Mouse (Mus musculus) spleen, embryonic (tissue): ENCODE measurements around the gene Tnfaip8l2.
"Not testable (repeated sequence)": the region's sequence is repeated elsewhere in the genome, so short reads cannot be mapped to it uniquely, and the experiment has no call there.

ENCODE experiments used
- CTCF ChIA-PET: fragments of 350-600 bp; sonication (Branson Sonifier 250); formaldehyde crosslinking; loops from one replicate; lab custom pipeline; 2022; lab: Charles Lee

Gene Tnfaip8l2

GRCm38 (mm10) chr3:95161041-95161551 is 18.9 kb upstream of the Tnfaip8l2 start:
- CTCF ChIA-PET, result no interaction called here

DNA sequence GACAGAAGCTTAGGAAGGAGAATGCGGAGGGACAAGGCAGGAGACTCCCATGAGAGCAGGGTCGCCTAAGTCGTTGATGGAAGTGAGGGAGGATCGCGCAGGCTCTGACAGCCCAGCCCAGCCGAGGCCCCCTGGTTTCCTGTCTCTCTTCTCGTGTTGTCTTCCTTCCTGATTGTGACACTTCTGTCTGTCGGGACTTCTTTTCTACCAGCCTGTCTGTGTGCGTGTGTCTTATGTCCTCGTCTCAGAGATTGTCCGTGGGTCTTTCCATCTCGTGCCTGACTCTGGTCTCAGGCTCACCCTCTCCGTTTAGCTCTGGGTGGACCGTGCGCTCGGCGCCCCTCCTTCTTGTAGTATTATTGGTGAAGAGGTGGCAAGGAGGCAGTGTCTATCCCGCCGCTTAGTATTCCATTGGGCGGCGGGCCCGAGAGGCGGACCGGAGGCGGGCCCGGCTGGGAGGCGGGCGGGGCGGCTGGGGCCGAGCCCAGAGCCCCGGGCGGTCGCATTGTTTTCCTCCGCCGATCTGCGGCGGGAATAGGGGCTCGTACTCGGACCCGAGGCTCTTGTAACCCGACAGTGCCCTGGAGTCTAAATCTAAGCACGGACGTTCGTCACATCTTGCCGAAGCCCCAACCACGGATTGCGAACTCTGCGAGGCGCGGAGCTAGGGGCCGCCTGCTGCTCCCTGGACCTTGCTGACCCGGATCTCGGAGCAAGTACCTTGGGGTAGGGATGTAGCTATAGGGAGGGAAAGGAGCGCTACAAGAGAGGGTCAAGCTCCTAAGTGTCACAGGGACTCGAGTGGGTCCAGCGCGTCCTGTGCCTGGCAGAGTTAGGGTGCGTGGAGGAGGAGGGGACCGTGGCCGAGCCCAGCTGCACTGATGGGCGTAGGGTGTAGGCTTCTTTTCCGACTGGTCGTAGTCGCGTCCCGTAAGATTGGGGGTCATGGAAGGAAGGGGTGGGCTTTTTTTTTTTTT is 18.1 kb upstream of the Tnfaip8l2 start, which contains the start of gene Sema6c:
Gene Sema6c (plus strand): TSS at position 471 of the 977 bp plus-strand sequence.
- CTCF ChIA-PET, result interaction anchor here (0.5 to 1.1 kb wide), 3 partner anchors 13 to 115 kb away, joined by 3 read pairs; no protein-coding TSS in a partner anchor

DNA sequence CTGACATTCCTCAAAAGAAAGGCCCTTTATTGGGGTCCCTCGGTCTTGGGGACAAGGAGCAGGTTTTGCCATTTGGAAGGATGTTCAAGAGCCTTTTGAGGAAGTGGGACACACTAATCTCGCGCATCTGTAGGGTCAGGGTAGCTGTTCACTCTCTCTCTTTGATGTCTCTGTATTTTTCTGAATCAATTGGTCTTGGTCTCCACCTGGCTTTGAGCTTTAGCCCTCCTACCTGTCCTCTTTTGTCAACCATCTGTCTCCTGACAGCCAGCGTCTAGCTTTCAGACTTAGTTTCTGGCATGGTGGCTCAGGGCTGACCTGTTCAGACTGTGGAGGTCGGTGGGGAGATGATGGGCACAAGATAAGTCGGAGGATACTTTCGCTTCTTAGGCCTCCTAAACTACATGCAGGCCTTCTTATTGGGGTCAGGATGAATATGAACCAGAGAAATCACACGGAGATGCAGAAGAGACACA is 17.4 kb upstream of the Tnfaip8l2 start:
- CTCF ChIA-PET, result interaction anchor here (0.5 to 1.1 kb wide), 2 partner anchors 48 to 116 kb away, joined by 3 read pairs; no protein-coding TSS in a partner anchor

GRCm38 (mm10) chr3:95153874-95154273 is 11.7 kb upstream of the Tnfaip8l2 start:
- CTCF ChIA-PET, result no interaction called here

DNA sequence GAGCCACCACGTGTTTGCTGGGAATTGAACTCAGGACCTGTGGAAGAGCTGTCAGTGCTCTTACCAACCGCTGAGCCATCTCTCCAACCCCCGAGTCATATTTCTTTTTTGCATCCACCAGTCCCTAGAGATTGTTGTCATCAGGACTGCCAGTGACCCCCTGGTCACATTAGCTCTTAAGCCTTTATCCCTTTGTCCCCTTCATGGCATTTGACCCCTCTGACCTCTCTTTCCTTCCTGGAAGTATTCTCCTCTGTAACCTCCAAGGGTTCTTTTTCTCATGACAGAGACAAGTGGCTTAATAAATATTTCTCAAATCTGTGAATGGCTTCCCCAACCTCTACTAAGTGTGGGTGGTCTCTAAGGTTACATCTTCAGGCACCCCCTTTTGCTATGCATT is 5.8 kb upstream of the Tnfaip8l2 start:
- CTCF ChIA-PET, result no interaction called here

DNA sequence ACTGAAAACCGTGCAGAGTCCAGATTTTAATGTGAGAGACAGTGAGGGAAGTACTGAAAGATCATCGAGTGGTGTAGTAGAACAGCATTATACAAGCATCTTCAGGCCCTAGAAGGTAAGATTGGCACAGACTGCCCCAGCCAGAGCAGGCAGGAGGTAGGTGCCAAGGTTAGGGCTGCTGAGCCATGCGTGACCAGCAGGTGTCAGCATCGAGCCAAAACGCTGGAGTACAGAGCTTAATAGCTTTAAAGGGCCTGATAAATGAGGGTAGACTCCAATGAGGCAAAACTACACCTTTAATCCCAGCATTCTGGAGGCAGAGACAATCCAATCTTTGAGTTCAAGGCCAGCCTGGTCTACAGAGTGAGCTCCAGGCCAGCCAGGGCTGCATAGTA is 454 bp upstream of the Tnfaip8l2 start:
- CTCF ChIA-PET, result no interaction called here

DNA sequence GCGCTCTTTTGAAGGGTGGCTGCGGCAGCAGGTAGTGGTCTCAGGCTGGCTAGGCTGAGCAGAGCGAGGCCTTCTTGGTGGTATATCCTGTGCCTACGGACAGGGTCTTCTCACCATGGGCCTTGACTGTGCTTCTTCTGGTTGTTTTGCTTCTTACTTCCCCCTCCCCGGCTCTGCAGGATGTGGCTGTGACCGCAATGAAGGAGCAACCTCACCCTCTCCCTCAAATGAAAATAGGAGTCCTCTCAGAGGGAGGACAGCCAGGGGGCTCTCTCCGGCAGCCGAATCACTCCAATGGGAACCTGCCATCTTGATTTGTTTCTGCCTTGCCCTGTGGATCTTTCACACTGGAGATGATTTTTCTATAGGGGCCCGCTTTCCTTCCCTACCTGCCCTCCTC is 686 bp downstream of the Tnfaip8l2 start:
- CTCF ChIA-PET, result interaction anchor here (0.6 to 0.8 kb wide), 2 partner anchors 32 to 484 kb away, joined by 3 read pairs; no protein-coding TSS in a partner anchor

- CTCF ChIA-PET, result interaction anchor here (0.6 kb wide), 1 partner anchor 164 kb away, joined by 4 read pairs; no protein-coding TSS in a partner anchor
Observed at GRCm38 (mm10) chr3:95140795-95141194, 1.4 kb downstream of the Tnfaip8l2 start.

GRCm38 (mm10) chr3:95140289-95140595 is 1.9 kb downstream of the Tnfaip8l2 start:
- CTCF ChIA-PET, result interaction anchor here (0.6 kb wide), 1 partner anchor 15 kb away, joined by 4 read pairs; no protein-coding TSS in a partner anchor

DNA sequence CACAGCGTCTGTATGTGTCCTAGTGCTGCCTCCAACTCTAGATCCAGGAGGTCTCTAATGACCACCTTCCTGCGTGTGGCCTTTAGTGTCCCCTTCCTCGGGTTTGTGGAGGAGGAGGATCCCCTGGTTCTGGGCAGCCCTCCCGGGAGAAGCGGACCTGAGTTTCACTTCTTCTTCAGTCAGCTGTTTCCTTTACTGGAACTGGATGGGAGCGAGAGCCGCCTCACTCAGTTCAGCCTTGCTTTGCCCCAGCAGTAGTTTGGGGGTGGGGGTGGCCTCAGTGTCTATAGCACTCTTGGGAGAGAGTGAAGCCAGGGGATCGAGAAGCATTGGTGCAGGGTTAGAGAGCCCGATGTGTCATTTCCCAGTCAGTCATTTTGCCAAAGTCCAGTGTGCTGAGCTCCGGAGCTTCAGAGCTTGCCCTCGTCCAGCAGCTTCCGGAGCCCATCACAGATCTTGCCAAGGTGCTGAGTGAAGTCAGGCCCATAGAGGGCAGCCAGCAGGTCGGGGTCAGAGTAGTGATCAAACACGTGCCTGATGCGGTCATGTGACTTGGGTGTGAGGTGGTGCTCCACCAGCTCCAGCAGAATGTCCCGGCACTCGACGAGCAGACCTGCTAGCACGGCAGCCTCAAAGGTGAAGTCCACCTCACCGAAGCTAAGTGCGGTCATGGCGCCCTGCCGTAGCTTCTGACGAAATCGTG is 2.4 kb downstream of the Tnfaip8l2 start:
- CTCF ChIA-PET, result interaction anchor here (0.6 kb wide), 2 partner anchors 13 to 16 kb away, joined by 4 to 5 read pairs; no protein-coding TSS in a partner anchor

DNA sequence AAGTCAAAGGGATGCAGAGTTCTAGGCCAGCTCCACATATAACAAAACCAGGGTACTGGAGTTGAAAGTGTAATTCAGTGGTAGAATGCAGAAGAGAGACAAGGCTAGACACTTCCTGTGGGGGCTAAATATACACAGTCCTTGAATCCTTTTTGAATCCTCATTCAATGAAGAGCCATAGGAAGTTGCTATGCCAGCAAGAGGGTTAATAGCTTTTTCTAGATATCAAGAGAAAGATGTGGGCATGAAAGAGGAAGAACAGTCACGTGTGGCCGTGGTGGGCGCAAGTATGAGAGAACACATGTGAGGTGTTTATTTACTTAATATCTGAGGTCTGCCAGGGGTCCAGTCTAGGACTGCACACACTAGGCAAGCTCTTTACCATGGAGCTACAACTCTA is 5.8 kb downstream of the Tnfaip8l2 start:
- CTCF ChIA-PET, result interaction anchor here (1.4 kb wide), 1 partner anchor 24 kb away, joined by 3 read pairs; no protein-coding TSS in a partner anchor

DNA sequence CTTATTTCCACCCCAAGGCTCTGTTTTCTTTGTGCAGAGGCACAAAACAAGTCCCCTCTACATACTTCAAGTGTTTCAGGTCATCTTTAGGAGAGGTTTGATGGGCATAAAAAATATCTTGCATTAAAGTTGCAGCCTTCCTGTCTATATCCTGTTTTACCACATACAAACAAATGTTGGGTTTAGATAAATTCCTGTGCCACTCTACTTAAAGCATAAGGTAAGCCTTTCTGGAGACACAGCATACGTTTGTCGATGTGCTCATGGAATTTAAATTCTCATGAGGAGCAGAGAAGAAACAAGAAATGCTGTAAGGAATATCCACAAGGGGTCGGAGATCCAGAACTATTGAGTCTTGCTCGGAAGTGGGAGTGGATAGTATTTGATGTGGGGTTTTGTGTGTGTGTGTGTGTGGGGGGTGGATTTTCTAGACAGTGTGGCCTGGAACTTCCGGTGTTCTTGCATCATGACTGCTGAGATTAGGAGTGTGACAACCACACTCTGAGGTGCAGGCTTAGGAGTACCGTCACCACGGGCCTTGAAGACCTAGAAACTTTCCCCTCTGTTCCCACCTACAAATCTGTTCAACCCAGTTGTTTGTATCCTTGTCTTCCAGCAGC is 6.6 kb downstream of the Tnfaip8l2 start:
- CTCF ChIA-PET, result interaction anchor here (1.4 kb wide), 1 partner anchor 23 kb away, joined by 3 read pairs; no protein-coding TSS in a partner anchor

GRCm38 (mm10) chr3:95135023-95135422 is 7.1 kb downstream of the Tnfaip8l2 start:
- CTCF ChIA-PET, result interaction anchor here (1.4 kb wide), 1 partner anchor 23 kb away, joined by 3 read pairs; no protein-coding TSS in a partner anchor

GRCm38 (mm10) chr3:95134133-95134532 is 8.0 kb downstream of the Tnfaip8l2 start:
- CTCF ChIA-PET, result not testable (repeated sequence)

DNA sequence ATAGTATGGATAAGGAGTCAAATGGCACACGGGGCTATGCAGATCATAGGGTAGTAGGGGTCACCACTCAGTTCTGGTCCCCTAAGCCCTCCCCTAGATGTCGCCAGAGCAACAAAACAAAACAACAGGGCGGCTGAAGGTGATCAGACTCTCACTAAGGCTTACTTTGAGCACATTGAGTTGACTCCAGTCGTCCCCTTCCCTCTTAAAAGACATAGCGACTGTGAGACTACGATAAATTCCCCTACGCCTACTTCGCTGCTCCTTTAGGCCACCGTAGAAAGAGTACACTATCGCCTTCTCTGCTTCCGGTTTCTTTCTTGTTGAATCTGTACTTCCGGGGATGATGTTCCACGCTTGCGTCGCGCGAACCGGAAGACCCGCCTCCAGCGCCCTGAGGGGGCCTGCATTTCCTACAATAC is 8.5 kb downstream of the Tnfaip8l2 start, which contains the start of the genes Scnm1 and Lysmd1:
Gene Scnm1 (minus strand): TSS at position 332 of the 422 bp plus-strand sequence.
Gene Lysmd1 (plus strand): TSS at position 409 of the 422 bp plus-strand sequence.
- CTCF ChIA-PET, result no interaction called here

- CTCF ChIA-PET, result interaction anchor here (0.6 kb wide), 2 partner anchors 16 to 82 kb away, joined by 3 to 4 read pairs; no protein-coding TSS in a partner anchor
Observed at GRCm38 (mm10) chr3:95133176-95133575, 9.0 kb downstream of the Tnfaip8l2 start.

DNA sequence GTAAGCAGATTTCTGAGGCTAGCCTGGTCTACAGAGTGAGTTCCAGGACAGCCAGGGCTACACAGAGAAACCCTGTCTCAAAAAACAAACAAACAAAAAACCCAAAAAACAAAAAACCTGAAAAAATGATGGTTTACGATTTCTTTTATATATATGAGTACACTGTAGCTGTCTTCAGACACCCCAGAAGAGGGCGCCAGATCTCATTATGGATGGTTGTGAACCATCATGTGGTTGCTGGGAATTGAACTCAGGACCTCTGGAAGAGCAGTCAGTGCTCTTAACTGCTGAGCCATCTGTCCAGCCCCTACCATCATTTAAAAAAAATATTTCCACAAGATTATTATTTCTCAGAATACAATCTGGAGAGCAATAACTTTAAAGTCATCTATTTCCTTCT is 9.8 kb downstream of the Tnfaip8l2 start:
- CTCF ChIA-PET, result interaction anchor here (0.6 kb wide), 2 partner anchors 27 to 81 kb away, joined by 3 to 4 read pairs; no protein-coding TSS in a partner anchor

GRCm38 (mm10) chr3:95130081-95130480 is 12.1 kb downstream of the Tnfaip8l2 start:
- CTCF ChIA-PET, result no interaction called here

DNA sequence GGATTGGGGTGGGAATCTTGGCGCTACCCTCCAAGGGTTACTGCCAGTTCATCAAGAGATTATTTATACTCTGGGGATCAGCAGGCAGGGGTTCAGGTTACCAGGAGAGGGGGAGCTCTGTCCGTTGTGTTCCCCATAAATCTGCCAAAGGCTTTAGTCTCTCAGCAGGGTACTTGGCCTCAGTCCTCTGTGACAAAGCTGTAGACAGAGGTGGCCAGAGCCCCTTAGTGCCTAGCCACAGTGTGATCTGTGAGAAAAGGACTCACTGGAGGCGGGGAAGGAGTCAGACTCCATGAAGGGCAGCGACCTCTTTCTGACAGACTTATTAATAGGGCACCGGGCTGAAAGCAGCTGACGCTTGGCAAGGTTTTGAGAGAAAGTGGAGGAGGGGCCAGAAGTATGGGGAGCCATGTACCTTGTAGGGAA is 12.9 kb downstream of the Tnfaip8l2 start:
- CTCF ChIA-PET, result no interaction called here

DNA sequence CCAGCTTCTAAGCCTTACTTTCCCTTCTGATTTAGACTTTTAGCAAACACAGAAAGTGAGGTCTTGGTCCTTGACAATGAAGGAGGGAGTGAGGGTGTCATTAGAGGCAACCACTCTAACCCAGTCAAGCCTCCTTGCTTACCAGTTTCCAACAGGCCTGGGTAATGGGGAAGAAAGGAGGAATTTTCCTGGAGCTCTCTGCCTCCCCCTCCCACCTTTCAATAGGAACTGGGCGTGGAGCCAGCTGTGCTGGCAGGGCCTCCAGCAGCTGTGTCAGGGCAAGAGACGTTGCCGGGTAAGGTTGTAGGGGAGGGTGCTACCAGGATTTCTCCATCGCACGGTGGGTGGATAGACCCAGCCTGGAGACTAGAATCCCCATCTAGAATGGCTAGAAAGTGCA is 17.2 kb downstream of the Tnfaip8l2 start:
- CTCF ChIA-PET, result no interaction called here
